Mouse (Mus musculus) right cerebral cortex, postnatal 36 days (tissue): Measurements from ENCODE around the gene Snrpa.
A peak's percentile ranks its signal among the peaks of the same experiment; 100 is the strongest.

Experiments used
- DNase-seq, 2 experiments: peaks; one replicate each; pipeline ENCODE4 v3.0.0; 2022; ENCODE audit warnings: low spot score in 2 of 2, mixed read lengths in 1 of 2

The Snrpa gene

DNA sequence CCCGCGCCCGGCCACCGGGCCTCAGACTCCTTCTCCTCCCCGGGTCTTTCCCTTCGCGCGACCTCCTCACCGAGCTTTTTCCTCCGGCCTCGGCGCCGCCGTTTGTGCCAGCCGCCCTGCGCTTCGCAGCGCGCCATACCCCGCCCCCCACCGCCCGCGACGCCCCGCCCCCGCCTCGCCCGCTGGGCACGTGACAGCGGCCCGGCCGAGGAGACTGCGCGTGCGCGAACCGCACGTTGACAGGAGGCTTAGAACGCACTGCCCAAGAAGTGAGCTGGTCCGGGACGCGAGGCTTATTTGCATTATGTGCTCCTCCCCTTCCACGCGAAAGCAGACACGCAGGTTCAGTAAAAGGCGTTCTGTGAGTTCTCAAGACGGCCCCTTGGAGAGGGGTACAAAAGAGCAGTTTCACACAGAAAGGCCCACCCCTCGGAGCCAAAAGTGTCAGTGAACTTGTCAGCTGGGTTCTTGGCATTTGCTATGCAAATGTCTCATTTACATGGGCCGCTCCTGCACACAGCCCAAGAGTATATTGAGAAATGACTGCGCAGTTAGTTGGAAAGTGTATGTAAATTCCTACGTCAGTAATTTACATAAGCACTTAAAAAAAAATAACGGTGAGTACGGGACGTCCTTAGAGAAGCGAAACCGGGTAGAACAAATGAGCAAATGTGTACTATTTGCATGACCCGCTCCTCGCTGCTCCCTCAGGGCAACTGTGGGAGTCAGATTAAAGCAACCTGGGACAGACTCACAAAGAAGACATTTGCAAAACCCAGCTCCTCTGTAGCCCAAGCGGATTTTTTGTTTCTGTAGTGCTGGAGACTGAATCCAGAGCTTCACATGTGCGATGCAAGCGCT is 29.2 kb downstream of the Snrpa start, which contains the start of gene Egln2:
Gene Egln2, minus strand, starts transcription at position 189 of the 861 bp plus-strand sequence.
- DNase-seq, result peak; percentile 93 to 95

DNA sequence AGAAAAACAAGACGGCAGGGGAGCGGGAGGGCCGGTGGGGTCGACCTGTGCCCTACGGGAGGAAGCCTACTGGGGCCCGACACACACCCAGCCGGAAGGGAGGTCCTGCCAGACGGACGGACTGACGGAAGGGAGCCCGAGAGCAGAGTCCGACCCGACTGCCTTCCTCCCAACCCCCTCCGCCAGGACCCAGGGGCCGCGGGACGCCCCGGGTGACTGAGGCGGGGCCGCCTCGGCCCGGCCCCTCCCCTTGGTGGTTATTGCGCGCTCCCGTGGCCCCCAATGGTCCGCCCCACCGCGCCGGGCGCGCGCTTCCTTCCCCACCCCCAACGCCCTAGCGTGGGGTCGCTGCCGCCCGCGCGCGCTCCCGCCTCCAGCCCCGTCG is 29.9 kb downstream of the Snrpa start:
- peak; percentile 55 to 67 for DNase-seq

DNA sequence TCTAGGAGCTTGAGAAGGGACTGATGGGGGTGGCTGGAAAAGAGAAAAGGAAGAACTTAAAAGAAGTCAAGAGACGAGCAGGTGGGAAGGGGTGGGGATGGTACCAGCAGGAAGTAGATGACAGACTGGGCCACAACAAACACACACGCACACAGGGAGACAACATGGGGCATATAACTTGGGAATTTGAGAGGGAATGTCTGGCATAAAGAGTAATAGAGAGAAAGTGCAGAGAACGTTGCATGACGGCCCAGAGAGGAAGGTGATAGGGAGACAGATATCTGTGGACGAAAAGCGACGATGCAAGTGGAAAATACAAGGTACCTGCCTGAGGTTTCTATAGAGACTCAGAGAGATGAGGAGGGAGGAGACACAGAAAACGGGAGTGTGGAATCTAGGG is 30.4 kb downstream of the Snrpa start:
- no peak for DNase-seq

DNA sequence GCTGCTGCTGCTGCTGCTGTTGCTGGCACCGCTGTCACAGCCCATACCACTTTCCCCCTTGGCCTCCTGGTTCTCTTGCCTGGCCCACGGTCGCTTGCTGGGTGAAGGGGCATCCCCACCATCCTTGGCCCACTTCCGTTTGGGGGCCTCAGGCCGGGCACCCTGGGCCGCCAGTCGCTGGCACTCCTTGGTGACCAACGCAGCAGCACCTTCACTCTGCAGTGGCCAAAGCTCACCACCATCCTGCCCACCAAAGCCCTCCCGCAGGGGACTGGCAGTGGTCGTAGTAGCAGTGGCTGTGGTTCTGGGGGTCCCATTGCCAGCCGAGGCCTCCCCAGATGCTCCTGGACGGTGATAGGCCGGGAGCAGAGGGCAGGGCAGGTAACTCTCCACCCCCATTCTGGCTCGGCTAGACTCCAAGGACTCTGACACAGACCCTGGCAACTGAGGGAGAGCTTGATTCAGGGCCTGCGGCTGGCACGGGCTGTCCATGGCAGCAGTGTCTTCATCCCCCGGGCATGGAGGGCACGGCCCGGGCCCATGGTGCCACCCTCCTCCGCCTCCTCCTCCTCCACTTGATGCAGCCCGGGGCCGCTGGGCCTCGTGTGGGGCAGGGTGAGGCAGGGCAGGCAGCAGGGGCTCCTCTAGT is 30.9 kb downstream of the Snrpa start:
- no peak for DNase-seq

DNA sequence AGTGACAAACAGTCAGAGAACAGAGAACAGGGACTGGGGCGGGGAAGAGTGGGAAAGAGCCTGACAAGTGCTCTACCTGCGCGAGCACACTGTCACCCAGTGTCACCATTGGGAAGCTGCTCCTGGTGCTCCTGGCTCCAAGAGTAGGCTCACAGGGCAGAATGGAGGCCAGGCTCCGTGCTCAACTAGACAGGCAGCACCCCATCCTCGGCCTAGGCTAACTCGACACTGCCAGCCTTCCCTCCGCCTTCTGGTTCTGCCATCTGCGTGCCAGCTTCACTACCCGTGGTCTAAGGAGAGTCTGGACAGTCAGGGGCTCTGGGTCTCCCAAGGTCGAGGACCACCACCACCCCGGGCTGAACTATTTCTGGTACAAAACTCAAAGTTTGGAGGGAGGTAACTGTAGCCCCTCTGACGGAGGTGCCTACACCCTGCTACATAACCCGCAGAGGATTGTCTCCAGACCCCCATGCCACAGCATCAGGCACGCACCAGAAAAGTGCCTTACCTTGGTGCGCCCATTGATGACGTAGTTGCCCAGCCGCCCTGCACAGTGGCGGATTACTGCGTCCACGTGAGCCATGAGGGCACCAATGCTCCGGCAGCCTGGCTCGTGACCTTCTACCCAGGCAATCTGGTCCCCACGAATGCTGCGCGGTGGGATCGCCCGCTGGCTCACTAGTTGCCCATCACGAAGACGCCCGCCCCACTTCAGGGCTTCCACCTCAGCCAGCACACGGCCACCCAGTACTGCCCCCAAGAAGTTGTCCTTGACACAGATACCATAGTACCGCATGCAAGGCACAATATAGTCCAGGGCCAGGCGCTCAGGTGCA is 31.7 kb downstream of the Snrpa start:
- no peak for DNase-seq

DNA sequence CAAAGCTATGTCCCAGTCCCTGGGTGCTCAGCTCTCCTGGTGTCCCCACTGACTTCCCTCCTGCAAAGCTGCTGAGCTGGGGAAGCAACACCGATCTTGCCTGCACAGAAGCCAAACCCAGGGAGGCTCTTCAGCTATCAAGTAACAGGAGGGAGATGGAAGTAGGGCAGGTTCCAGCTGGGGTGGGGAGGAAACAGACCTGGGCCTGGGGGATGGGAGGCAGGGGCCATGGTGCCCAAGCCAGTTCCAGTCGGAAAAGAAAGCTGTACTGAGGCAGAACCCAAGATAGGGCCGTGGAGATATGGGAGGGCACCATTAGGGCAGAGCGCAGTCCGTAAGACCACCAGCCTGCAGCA is 32.6 kb downstream of the Snrpa start:
- no peak for DNase-seq

DNA sequence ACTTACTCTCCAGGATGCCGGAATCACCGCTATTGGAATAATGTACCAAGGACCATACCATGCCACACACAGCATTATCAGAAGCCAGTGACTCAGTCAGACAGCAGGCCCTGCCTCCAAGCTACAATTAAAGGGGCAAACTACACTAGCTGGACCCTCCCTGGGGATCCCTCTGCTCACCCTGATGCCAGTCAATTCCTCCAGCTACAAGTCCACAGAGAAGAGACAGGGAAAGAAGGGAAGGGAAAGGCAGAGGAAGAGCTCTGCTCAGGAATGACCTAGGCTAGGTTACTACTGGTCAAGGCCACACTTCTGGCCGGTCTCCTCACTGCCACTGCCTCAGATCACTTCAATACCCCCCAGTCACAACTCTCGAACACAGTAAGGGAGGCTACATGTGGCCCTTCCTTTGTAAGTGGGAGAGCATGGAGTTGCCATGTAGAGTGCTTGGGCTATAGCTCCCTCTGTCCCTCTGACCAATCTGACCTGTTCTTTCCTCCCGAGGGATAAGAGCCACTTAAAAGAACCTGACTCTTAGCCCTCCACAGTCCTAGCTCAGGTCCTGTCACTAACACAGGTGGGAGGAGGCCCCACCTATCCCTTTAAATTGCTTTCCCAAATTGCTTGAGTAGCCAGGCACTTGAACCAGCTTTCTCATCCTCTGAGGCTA is 33.2 kb downstream of the Snrpa start:
- DNase-seq, result no peak

DNA sequence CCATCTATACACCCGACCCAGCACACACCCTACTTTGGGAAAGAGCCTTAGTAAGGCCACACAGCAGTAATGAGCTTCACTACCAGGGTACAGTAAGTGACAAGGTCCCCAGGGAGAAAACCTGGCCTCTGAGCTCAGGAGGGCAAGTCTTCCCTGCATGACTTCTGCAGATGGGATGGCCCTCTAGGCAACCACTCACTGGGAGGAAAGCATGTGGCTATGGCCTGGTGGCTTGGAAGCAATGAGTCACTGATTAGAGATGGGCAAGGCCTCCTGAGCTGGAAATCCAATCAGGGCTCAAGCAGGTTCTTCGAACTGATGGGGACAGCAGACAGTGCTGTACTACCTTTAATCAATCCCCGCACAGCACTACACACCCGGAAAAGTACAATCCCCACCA is 34.3 kb downstream of the Snrpa start:
- DNase-seq, result no peak

DNA sequence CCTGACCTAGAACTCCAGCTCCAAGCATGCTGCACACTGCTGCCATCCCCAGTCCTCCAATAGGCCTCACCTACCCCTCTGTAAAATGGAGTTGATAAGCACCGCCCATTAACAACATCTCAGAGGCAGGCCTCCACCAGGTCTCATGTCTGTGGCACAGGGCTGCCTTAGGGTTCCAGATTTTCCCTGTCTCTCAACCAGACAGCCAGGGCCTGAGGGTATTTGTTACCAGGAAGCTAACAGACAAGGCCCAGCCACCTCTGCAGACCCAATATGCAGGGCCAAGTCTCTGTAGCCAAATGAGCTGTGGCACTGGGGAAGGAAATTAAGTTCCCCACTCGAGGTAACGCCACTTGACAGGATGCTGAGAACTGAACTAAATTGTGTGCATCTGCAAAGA is 35.1 kb downstream of the Snrpa start:
- DNase-seq, result no peak

DNA sequence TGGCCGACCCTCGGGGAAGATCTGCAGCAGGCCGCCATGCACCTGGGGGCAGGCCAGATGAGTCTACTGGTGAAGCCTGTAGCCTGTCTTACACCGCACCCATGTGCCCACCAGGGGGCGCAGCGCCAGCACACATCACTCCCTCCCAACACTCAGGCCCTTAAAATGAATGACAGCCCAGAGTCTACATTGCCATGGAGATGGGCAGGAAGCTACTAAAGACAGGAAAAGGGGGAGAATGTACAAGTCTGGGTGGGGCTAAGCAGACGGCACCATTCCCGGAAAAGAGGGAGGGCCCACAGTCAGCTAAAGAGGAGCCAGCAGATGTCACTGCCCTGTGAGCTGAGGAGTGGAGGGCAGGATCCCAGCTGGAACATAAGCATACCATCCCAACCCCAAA is 36.2 kb downstream of the Snrpa start:
- DNase-seq, result peak; percentile 86 to 87

DNA sequence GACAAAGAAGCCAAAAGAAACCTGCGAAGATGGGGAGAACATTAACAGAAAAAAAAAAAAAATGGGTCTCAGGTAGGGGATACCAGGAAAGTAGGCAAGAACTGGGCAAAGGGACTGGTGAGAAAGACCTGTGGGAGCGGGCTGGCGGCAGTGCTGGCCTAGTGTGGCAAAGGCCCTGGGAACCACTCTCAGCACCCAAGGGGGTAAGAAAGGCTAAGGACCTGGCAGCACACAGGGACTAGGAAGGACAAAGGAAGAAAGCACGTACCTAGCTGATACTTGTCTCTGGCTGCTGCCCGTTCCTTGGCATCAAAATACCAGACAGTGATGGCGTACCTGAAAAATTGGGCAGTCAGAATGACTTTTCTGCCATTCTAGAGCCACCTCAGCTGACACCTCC is 36.8 kb downstream of the Snrpa start:
- DNase-seq, result no peak

DNA sequence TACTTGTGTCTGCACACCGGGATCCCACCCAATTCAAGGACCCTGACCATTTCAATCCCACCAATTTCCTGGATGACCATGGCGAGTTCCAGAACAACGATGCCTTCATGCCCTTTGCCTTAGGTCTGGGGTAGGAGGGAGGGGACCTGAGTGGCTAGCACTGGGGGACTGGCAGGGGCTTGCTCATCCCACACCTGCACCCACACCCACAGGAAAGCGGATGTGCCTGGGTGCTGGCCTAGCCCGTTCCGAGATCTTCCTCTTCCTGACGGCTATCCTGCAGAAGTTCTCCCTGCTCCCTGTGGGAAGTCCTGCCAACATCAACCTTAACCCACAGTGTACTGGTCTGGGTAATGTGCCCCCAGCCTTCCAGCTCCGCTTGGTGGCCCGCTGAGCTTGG is 37.9 kb downstream of the Snrpa start:
- DNase-seq, result no peak

DNA sequence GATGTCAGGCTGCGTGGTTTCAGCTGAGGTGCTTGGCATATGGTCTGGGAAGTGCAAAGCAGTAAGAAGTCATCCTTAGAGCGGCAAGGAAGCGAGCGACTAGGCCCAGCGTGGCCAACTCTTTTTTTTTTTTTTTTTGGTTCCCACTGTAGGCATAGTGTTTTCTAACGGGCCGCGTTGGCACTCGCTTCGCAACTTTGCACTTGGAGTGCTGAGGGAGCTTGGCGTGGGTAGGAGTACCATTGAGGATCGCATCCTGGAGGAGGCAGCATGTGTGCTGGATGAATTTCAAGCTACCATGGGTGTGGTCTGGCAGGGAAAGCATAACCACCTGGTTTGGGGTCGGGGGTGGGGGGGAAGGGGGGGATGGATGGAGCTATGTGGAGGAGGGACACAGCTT is 40.1 kb downstream of the Snrpa start:
- peak; percentile 66 to 76 for DNase-seq

DNA sequence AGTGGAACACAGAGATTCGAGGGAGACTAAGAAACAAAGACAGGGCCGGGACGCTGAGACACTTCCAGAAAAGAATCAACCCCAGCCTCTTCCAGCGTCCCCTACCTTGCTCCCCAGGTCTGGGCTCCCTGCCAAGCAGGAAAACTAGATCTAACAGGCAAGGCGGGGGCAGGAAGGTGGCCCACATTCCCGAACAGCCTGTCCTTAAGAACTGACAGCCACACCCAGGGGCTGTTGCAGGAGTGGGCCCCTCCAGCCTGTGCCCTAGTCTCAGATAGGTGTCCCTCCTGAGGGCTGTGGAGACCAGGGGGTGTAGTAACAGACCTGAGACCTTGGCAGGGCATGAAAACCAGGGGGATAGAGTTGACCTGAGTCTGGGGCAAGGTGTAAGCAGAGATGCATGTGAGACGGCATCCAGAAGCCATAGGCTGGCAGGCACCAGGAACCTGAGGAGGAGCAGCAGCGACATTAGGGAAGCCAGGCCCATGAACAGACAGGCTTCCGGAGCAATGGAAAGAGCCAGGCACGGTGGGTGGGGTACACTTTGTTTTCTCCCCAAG is 42.8 kb downstream of the Snrpa start, which contains the start of gene Cyp2t4:
Gene Cyp2t4, plus strand, starts transcription at position 510 of the 560 bp plus-strand sequence.
- DNase-seq, result no peak
